Mouse (Mus musculus) liver, embryonic 16.5 days (tissue): ENCODE results near the gene Mbtd1. TPM values are rescaled to one million over a fixed set of nuclear protein-coding genes. Genes with fewer than 3 reads are reported as not detected.

ENCODE experiments used
- ATAC-seq: fragments of 200-750 bp; cut with Nextera tagmentation; 2 replicates; pipeline ENCODE4 v1.8.0; 2017; ENCODE audit warnings: low read depth, mild to moderate bottlenecking, moderate number of reproducible peaks, moderate library complexity
- H3K27ac ChIP-seq: fragments of 300-500 bp; sonication (generic); 2 replicates; pipeline ENCODE4 v1.5.1; 2014; ENCODE audit warnings: mild to moderate bottlenecking, low read length
- H3K27me3 ChIP-seq: fragments of 300-500 bp; sonication (generic); 2 replicates; pipeline ENCODE4 v1.6.1; 2014; ENCODE audit warnings: low read depth, low read length, mixed read lengths; ENCODE audit not compliant: control insufficient read depth, insufficient read depth
- H3K36me3 ChIP-seq: fragments of 300-500 bp; sonication (generic); 2 replicates; pipeline ENCODE4 v1.6.1; 2014; ENCODE audit warnings: mild to moderate bottlenecking; ENCODE audit not compliant: control insufficient read depth, insufficient read depth
- H3K4me1 ChIP-seq: fragments of 300-500 bp; sonication (generic); 2 replicates; pipeline ENCODE4 v1.6.1; 2014; ENCODE audit warnings: low read depth, low read length, mixed read lengths; ENCODE audit not compliant: control insufficient read depth
- H3K4me2 ChIP-seq: fragments of 300-500 bp; sonication (generic); 2 replicates; pipeline ENCODE4 v1.6.1; 2014; ENCODE audit warnings: low read depth, low read length, mixed read lengths
- H3K4me3 ChIP-seq: fragments of 300-500 bp; sonication (generic); 2 replicates; pipeline ENCODE4 v1.5.1; 2014; ENCODE audit warnings: low read depth, mild to moderate bottlenecking, low read length
- H3K9ac ChIP-seq: fragments of 300-500 bp; sonication (generic); 2 replicates; pipeline ENCODE4 v1.6.1; 2014; ENCODE audit warnings: low read depth, low read length
- H3K9me3 ChIP-seq: fragments of 300-500 bp; sonication (generic); replicated peaks from 2 replicates; pipeline ENCODE4 v1.6.1; 2016; ENCODE audit warnings: low read length; ENCODE audit not compliant: control insufficient read depth
- WGBS: fragments of 180-500 bp; shearing (Covaris S2); extraction: QIAGEN DNeasy Blood & Tissue Kit; methylation state at CpG from one replicate; pipeline ENCODE4 v1.1.7; 2014; ENCODE audit not compliant: insufficient replicate concordance; 5-methylcytosine and 5-hydroxymethylcytosine counted together
- polyA plus RNA-seq: library from polyadenylated mRNA; unstranded; fragments of >200 nt; fragmentation: Nextera tagmentation; extraction: Ambion mirVana; gene quantifications from 2 replicates; pipeline ENCODE4 v1.2.1, GENCODE M21; 2015

Gene Mbtd1
- polyA plus RNA-seq, 1 experiment from 2014 or later = 5.4 TPM

GRCm38 (mm10) chr11:93955256-93956150 lies 69.9 kb downstream of the Mbtd1 start:
- Histone ChIP-seq H3K27ac (peak overlapping the region; percentile 64), H3K9me3 (no peaks in the 10 kb centered on the region), H3K4me1 (peaks cover 14% of the 10 kb centered on the region), H3K36me3 (peaks cover 6% of the 10 kb centered on the region; the same call in 1 of the 2 replicates), H3K4me3 (peak overlapping the region; percentile 71), H3K27me3 (no peaks in the 10 kb centered on the region), H3K4me2 (peak overlapping the region; percentile 84), H3K9ac (peak overlapping the region; percentile 55)
- WGBS = under 1% methylated on average over 67 of the region's 67 CpGs
- peak; percentile 92 for ATAC-seq

GRCm38 (mm10) chr11:93956159-93956558 lies 70.5 kb downstream of the Mbtd1 start, which contains the start of gene Nme2:
Gene Nme2, minus strand, starts transcription at chr11:93956259.
- no peaks in the 10 kb centered on the region for H3K27me3 ChIP-seq
- peak within 1 kb of the TSS; percentile 84 for H3K4me2 ChIP-seq
- WGBS = 3% methylated on average over 6 of the region's 6 CpGs
- H3K27ac ChIP-seq = peak within 1 kb of the TSS; percentile 64
- H3K9me3 ChIP-seq = no peaks in the 10 kb centered on the region
- peaks cover 14% of the 10 kb centered on the region for H3K4me1 ChIP-seq
- no peak for ATAC-seq
- peak within 1 kb of the TSS; percentile 55 for H3K9ac ChIP-seq
- H3K36me3 ChIP-seq = peaks cover 8% of the 10 kb centered on the region
- peak within 1 kb of the TSS; percentile 71 for H3K4me3 ChIP-seq

GRCm38 (mm10) chr11:93957031-93957555 lies 71.4 kb downstream of the Mbtd1 start:
- 71% methylated on average over 2 of the region's 2 CpGs for WGBS
- no peak overlapping the region for H3K9ac ChIP-seq
- no peaks in the 10 kb centered on the region for H3K27me3 ChIP-seq
- H3K27ac ChIP-seq = no peak overlapping the region
- peaks cover 14% of the 10 kb centered on the region for H3K4me1 ChIP-seq
- peaks cover 8% of the 10 kb centered on the region for H3K36me3 ChIP-seq
- ATAC-seq = no peak
- H3K4me2 ChIP-seq = no peak overlapping the region
- H3K9me3 ChIP-seq = no peaks in the 10 kb centered on the region
- no peak overlapping the region for H3K4me3 ChIP-seq

- 68% methylated on average over 4 of the region's 4 CpGs for WGBS
- ATAC-seq = no peak
- no peak overlapping the region for H3K4me2 ChIP-seq
- H3K9ac ChIP-seq = no peak overlapping the region
- H3K27me3 ChIP-seq = no peaks in the 10 kb centered on the region
- H3K36me3 ChIP-seq = peaks cover 11% of the 10 kb centered on the region
- H3K27ac ChIP-seq = no peak overlapping the region
- peaks cover 14% of the 10 kb centered on the region for H3K4me1 ChIP-seq
- H3K9me3 ChIP-seq = no peaks in the 10 kb centered on the region
- H3K4me3 ChIP-seq = no peak overlapping the region
Observed at GRCm38 (mm10) chr11:93957746-93958145, 72.1 kb downstream of the Mbtd1 start.

GRCm38 (mm10) chr11:93961482-93961881 lies 75.8 kb downstream of the Mbtd1 start:
- H3K36me3 ChIP-seq = peaks cover 25% of the 10 kb centered on the region

GRCm38 (mm10) chr11:93963013-93963412 lies 77.4 kb downstream of the Mbtd1 start:
- H3K36me3 ChIP-seq = peaks cover 25% of the 10 kb centered on the region
- H3K9me3 ChIP-seq = no peaks in the 10 kb centered on the region
- H3K27ac ChIP-seq = no peak overlapping the region
- H3K4me1 ChIP-seq = peaks cover 5% of the 10 kb centered on the region
- no peak overlapping the region for H3K4me2 ChIP-seq
- 89% methylated on average over 4 of the region's 4 CpGs for WGBS
- H3K9ac ChIP-seq = no peak overlapping the region
- H3K4me3 ChIP-seq = no peak overlapping the region
- no peak for ATAC-seq
- H3K27me3 ChIP-seq = no peaks in the 10 kb centered on the region

More at GRCm38 (mm10) chr11:93961482-93961881, 75.8 kb downstream of the Mbtd1 start:
- ATAC-seq = no peak
- Histone ChIP-seq H3K4me2 (no peak overlapping the region), H3K9ac (no peak overlapping the region), H3K4me3 (no peak overlapping the region), H3K4me1 (peaks cover 2% of the 10 kb centered on the region), H3K9me3 (no peaks in the 10 kb centered on the region), H3K27ac (no peak overlapping the region), H3K27me3 (no peaks in the 10 kb centered on the region)
- WGBS = 82% methylated on average over 6 of the region's 6 CpGs

- WGBS = 66% methylated on average over 6 of the region's 6 CpGs
- ATAC-seq = no peak
- H3K36me3 ChIP-seq = peaks cover 21% of the 10 kb centered on the region
Observed at GRCm38 (mm10) chr11:93965391-93965790, 79.7 kb downstream of the Mbtd1 start.

GRCm38 (mm10) chr11:93967381-93967780 lies 81.7 kb downstream of the Mbtd1 start:
- Histone ChIP-seq H3K9ac (peak overlapping the region; percentile 79), H3K9me3 (no peaks in the 10 kb centered on the region), H3K27ac (peak overlapping the region; percentile 74), H3K4me3 (peak overlapping the region; percentile 84), H3K4me1 (peaks cover 12% of the 10 kb centered on the region), H3K27me3 (no peaks in the 10 kb centered on the region), H3K36me3 (peaks cover 16% of the 10 kb centered on the region), H3K4me2 (peak overlapping the region; percentile 91)
- no peak for ATAC-seq
- 2% methylated on average over 11 of the region's 11 CpGs for WGBS

More at GRCm38 (mm10) chr11:93965391-93965790, 79.7 kb downstream of the Mbtd1 start:
- Histone ChIP-seq H3K27me3 (no peaks in the 10 kb centered on the region), H3K9me3 (no peaks in the 10 kb centered on the region), H3K27ac (no peak overlapping the region), H3K4me3 (no peak overlapping the region), H3K4me1 (peaks cover 12% of the 10 kb centered on the region), H3K4me2 (no peak overlapping the region), H3K9ac (no peak overlapping the region)
